Mouse (Mus musculus) large intestine, adult 2 months (tissue): ENCODE measurements at regions not wholly inside any gene's neighbourhood (a gene's known extent, or its start where the extent isn't known, plus 50 kb on each side); places are given as distances from the start of the nearest gene placed in this dataset.
"Not testable (repeated sequence)": the region's sequence is repeated elsewhere in the genome, so short reads cannot be mapped to it uniquely, and the experiment has no call there.

Experiments
- DNase-seq: peaks from one replicate; pipeline ENCODE4 v3.0.0-alpha.2; 2012; ENCODE audit warnings: low read depth, low spot score
- WGBS: fragments of 180-500 bp; shearing (Covaris S2); methylation state at CpG from one replicate; pipeline ENCODE4 v1.1.7; 2018; 5-methylcytosine and 5-hydroxymethylcytosine counted together

GRCm38 (mm10) chrX:50549713-50550112 is 121.4 kb upstream of the Olfr1324 start:
- WGBS, result 48% methylated on average over 3 of the region's 3 CpGs
- no peak for DNase-seq

GRCm38 (mm10) chrX:50537785-50538159 is 109.5 kb upstream of the Olfr1324 start:
- DNase-seq, result not testable (repeated sequence)
- 66% methylated on average over 4 of the region's 4 CpGs for WGBS

GRCm38 (mm10) chrX:50537122-50537784 is 109.0 kb upstream of the Olfr1324 start:
- DNase-seq, result peak; percentile 33
- 59% methylated on average over 19 of the region's 19 CpGs for WGBS

DNA sequence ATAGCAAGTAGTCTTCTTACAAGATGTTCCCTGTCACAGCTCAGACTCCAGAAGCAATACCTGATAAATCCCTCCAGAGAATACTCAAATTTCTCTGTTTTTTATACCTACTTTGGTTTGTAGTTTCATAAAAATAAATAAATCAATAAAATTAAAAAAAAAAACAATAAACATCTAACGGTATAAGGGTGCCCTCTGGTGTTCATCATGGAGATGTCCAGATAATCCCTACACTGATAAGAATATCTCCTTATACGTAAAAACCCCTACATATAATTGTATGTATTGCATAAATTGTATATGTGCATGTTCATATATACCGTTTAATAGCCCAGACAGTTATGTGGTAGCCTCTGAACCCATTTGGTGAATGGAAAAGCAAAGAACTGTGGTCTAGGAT is 75.7 kb upstream of the Olfr1324 start:
- WGBS, result 19% methylated on average over 3 of the region's 3 CpGs
- no peak for DNase-seq

DNA sequence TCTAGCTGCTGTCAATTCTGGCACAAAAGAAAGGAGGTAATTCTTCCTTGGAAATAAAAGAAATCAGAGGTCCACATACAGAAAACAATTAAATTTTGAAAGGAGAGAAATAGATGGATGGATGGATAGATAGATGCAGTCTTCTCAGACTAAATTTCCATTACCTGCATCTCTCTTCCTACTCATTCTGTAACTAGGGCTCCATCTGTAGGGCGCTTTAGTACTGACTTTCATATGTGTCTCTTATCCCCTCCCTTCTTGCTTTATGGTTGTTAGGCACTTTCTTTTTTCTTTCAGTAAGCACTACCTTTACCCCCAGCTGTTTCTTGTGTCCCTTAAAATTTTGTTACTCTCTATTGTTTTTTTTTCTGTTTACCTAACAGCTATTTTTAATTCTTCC is 72.9 kb upstream of the Olfr1324 start:
- WGBS, result 28% methylated on average over 1 of the region's 1 CpGs
- DNase-seq, result no peak

DNA sequence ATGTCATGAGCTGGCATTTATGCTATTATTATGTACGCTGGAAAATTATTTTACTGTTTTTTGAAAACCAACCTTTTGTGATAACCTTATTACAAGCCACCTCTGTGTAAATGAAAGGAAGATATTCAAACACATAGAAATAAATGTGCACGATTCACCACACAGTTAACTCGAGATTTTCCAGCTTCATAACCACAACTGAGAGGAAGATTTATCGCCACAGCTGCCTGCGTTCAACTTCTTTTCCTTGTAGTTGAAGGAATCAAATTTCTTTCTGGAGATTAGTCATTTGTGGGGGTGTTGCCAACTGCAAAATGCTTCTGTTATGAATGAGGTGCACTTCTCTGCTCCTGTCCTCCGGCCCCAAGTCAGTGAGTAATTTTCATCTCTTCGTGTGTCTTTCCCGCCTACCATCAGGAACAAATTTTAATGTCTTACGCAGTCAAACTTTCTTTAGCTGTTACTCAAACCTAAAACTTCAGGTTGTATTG is 62.2 kb upstream of the Olfr1324 start:
- 69% methylated on average over 9 of the region's 9 CpGs for WGBS
- DNase-seq, result not testable (repeated sequence)
